Mouse (Mus musculus) kidney, embryonic 16.5 days (tissue): ENCODE measurements around the gene Ppp4r1. TPM values are rescaled to one million over a fixed set of nuclear protein-coding genes. Genes with fewer than 3 reads are reported as not detected.

Source experiments
- ATAC-seq: fragments of 200-750 bp; cut with Nextera tagmentation; 2 replicates; pipeline ENCODE4 v1.8.0; 2017; ENCODE audit warnings: moderate TSS enrichment; ENCODE audit not compliant: low FRiP score, low TSS enrichment
- H3K27ac ChIP-seq: fragments of 300-500 bp; sonication (generic); 2 replicates; pipeline ENCODE4 v1.5.1; 2014; ENCODE audit warnings: low read length
- H3K27me3 ChIP-seq: fragments of 300-500 bp; sonication (generic); 2 replicates; pipeline ENCODE4 v1.6.1; 2014; ENCODE audit warnings: low read length, control low read depth, mixed read lengths; ENCODE audit not compliant: insufficient read depth
- H3K36me3 ChIP-seq: fragments of 300-500 bp; sonication (generic); 2 replicates; pipeline ENCODE4 v1.6.1; 2014; ENCODE audit warnings: low read length, control low read depth, mixed read lengths; ENCODE audit not compliant: insufficient read depth
- H3K4me1 ChIP-seq: fragments of 300-500 bp; sonication (generic); 2 replicates; pipeline ENCODE4 v1.6.1; 2014; ENCODE audit warnings: low read length, control low read depth, mixed read lengths; ENCODE audit not compliant: insufficient read depth
- H3K4me2 ChIP-seq: fragments of 300-500 bp; sonication (generic); replicated peaks from 2 replicates; pipeline ENCODE4 v1.6.1; 2014; ENCODE audit warnings: low read depth, low read length
- H3K4me3 ChIP-seq: fragments of 300-500 bp; sonication (generic); 2 replicates; pipeline ENCODE4 v1.5.1; 2014; ENCODE audit warnings: mild to moderate bottlenecking, low read length
- H3K9ac ChIP-seq: fragments of 300-500 bp; sonication (generic); replicated peaks from 2 replicates; pipeline ENCODE4 v1.6.1; 2014; ENCODE audit warnings: low read length
- H3K9me3 ChIP-seq: fragments of 300-500 bp; sonication (generic); 2 replicates; pipeline ENCODE4 v1.6.1; 2016; ENCODE audit warnings: low read length, control low read depth
- WGBS: fragments of 180-500 bp; shearing (Covaris S2); extraction: QIAGEN DNeasy Blood & Tissue Kit; methylation state at CpG from one replicate; pipeline ENCODE4 v1.1.7; 2014; 5-methylcytosine and 5-hydroxymethylcytosine counted together
- polyA plus RNA-seq: library from polyadenylated mRNA; unstranded; fragments of >200 nt; fragmentation: Nextera tagmentation; extraction: Ambion mirVana; gene quantifications from 2 replicates; pipeline ENCODE4 v1.2.1, GENCODE M21; 2015

Ppp4r1 gene
- polyA plus RNA-seq, 1 experiment from 2014 or later: 46.6 TPM

DNA sequence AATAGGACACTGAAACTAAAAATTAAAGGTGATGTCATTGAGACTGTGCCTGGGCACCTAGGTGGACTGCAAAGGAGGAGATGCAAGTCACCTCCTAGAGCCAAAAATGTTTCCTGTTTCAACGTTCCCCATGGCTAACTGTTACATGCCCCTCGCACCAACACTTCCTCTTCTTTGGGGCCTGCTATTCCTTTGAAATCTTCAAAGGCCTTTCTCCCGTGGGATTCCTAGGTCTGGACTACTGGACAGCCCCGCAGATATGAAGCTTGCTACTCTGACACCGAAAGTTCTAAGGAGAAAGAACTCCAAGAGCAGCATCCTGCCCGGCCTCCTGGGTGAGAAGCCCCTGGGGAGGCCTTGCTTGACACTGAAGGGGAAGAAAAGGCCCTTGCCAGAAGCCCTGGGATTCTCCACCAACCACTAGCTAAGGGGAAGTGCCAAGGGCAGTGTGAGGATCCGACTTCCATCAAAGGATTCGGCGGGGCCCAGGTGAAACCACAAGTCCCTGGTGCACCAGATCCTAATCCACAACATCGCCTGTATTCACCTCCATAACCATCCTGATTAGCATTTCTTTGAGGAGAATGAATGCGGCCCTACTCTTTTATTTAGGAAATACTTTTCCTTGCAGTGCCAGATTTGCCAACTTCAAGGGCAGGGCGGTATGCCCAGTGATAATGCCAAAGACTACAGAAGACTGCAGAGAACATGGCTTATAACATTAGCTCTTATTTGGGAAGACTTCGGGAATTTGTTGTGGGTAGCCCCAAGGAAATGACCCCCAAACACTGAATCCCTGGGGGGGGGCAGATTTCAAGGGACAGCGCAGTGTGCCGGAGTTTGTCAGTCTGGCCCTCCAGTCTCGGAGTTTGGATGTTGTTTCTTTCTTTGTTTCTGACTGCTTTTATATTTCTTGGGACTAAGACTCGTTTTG lies 11.1 kb upstream of the Ppp4r1 start:
- H3K4me1 ChIP-seq: peaks cover 27% of the 10 kb centered on the region
- WGBS: 26% methylated on average over 17 of the region's 17 CpGs
- peak overlapping the region; percentile 78 for H3K4me3 ChIP-seq
- H3K27me3 ChIP-seq: no peaks in the 10 kb centered on the region
- ATAC-seq: no peak
- H3K27ac ChIP-seq: no peak overlapping the region
- no peaks in the 10 kb centered on the region for H3K36me3 ChIP-seq
- no peaks in the 10 kb centered on the region for H3K9me3 ChIP-seq
- peak overlapping the region; percentile 95 for H3K4me2 ChIP-seq
- H3K9ac ChIP-seq: peak overlapping the region; percentile 81

DNA sequence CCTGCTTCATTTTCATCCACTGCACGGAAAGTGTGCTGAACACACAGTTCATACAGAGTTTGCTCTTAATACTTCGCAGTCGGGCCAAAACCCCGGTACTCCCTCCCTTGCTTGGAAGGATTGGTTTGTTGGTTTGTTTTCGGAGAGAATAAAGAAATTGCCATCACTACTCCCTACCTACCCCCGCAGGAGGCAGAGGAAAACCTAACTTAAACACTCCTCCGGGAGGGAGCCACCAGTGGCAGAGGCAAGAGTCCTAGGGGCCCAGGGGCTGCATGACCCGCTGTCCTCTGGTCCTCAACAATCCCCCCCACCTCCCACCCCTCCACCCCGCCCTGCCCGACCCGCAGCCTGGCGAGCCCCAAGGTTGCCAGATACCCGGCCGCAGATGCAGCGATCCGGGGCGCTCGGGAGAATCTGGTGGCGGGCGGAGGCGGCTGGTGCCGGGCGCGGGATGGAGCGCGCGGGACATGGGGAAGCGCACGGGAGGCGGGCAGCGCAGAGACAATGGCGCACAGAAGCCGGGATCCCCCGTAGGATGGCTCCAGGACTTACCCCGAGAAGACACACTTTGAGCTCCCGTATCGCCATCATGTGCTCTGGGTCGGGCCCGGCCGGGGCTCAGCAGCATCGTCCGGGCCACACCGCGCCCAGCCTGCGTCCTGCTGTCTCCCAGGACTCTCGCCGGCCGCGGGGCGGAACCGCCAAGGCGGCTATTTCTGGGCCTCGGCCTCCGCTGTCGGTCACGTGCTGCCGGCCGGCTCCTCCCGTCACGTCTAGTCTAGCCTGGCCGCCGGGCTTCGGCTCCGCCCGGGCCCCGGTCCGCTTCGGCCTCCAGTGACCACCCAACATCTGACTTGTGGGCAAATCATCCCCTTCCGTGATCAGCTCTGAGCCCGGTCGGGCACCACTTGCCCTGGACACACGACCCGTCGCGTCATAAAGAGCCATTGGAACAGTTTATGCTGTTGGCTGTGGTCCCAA lies 10.1 kb upstream of the Ppp4r1 start, which contains the start of gene Rab31:
TSS of gene Rab31 (minus strand) at position 802 of the 984 bp plus-strand sequence.
- under 1% methylated on average over 73 of the region's 75 CpGs for WGBS
- Histone ChIP-seq H3K9me3 (no peaks in the 10 kb centered on the region), H3K4me1 (peaks cover 27% of the 10 kb centered on the region), H3K4me3 (peak within 1 kb of the TSS; percentile 78), H3K36me3 (no peaks in the 10 kb centered on the region), H3K27me3 (no peaks in the 10 kb centered on the region), H3K9ac (peak within 1 kb of the TSS; percentile 81), H3K4me2 (peak within 1 kb of the TSS; percentile 95), H3K27ac (0 out of 2 replicates have a peak within 1 kb of the TSS, but pooled peaks have one; percentile 8)
- peak; percentile 84 for ATAC-seq

DNA sequence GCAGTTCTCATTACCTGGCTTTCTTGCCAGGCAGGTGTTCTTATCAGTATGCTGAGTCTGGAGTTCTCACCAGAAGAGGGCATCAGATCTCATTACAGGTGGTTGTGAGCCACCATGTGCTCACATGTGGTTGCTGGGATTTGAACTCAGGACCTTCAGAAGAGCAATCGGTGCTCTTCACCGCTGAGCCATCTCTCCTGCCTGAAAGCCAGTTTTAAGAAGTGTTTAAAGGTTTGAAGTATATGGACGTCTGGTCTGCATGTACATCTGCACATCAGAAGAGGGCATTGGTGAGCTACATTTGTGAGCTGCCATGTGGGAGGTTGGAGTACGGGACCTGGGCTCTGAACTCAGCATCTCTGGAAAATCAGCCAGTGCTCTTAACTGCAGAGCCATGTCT lies 8.8 kb upstream of the Ppp4r1 start:
- ATAC-seq: no peak
- no peak overlapping the region for H3K27ac ChIP-seq
- 72% methylated on average over 4 of the region's 4 CpGs for WGBS
- no peaks in the 10 kb centered on the region for H3K27me3 ChIP-seq
- peaks cover 25% of the 10 kb centered on the region for H3K4me1 ChIP-seq
- H3K4me2 ChIP-seq: no peak overlapping the region
- no peaks in the 10 kb centered on the region for H3K9me3 ChIP-seq
- no peak overlapping the region for H3K9ac ChIP-seq
- H3K4me3 ChIP-seq: no peak overlapping the region
- H3K36me3 ChIP-seq: no peaks in the 10 kb centered on the region

DNA sequence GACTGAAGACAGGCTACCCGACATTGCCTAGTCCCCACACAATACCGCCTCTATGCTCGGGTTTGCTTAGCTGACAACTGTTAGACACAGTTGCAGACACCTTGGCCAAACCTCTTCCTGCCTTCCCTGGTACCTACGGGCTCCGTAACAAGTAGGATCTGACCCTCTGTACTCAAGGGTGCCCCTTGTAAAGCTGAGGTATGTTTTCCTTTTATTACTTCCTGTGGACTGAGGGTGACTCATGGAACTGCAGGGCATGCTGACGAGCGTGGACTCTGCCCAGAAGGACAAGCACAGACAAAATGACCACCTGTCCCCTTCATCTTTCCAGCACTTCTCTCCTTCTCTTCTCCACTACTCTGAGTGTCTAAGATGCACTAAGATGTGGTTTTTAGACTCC lies 7.9 kb upstream of the Ppp4r1 start:
- no peaks in the 10 kb centered on the region for H3K9me3 ChIP-seq
- H3K4me2 ChIP-seq: no peak overlapping the region
- peaks cover 20% of the 10 kb centered on the region for H3K4me1 ChIP-seq
- H3K9ac ChIP-seq: no peak overlapping the region
- H3K27ac ChIP-seq: no peak overlapping the region
- H3K36me3 ChIP-seq: no peaks in the 10 kb centered on the region
- H3K4me3 ChIP-seq: no peak overlapping the region
- H3K27me3 ChIP-seq: no peaks in the 10 kb centered on the region
- ATAC-seq: no peak
- WGBS: 51% methylated on average over 7 of the region's 7 CpGs

GRCm38 (mm10) chr17:65776228-65776627 lies 6.1 kb upstream of the Ppp4r1 start:
- 75% methylated on average over 1 of the region's 1 CpGs for WGBS
- Histone ChIP-seq H3K4me1 (peaks cover 17% of the 10 kb centered on the region), H3K36me3 (no peaks in the 10 kb centered on the region)

DNA sequence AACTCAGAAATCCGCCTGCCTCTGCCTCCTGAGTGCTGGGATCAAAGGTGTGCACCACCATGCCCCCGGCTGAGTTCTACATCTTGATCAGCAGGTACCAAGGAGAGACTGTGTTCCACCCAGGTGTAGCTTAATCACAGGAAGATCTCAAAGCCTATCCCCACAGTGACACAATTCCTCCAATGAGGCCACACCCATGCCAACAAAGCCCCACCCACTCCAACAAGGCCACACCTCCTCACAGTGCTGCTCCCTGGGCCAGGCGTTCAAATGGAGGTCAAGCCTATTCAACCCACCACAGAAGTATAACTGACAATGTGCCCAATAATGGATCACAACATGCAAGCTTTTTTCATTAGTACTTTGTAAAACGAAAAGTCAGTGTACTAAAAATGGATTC lies 4.9 kb upstream of the Ppp4r1 start:
- Histone ChIP-seq H3K4me3 (no peak overlapping the region), H3K27me3 (no peaks in the 10 kb centered on the region), H3K36me3 (no peaks in the 10 kb centered on the region), H3K9ac (no peak overlapping the region), H3K4me2 (no peak overlapping the region), H3K4me1 (peaks cover 18% of the 10 kb centered on the region), H3K27ac (no peak overlapping the region), H3K9me3 (no peaks in the 10 kb centered on the region)
- no peak for ATAC-seq
- 93% methylated on average over 4 of the region's 4 CpGs for WGBS

More at GRCm38 (mm10) chr17:65776228-65776627, 6.1 kb upstream of the Ppp4r1 start:
- no peak overlapping the region for H3K27ac ChIP-seq
- H3K4me3 ChIP-seq: no peak overlapping the region
- no peak overlapping the region for H3K9ac ChIP-seq
- H3K27me3 ChIP-seq: no peaks in the 10 kb centered on the region
- ATAC-seq: no peak
- H3K4me2 ChIP-seq: no peak overlapping the region
- no peaks in the 10 kb centered on the region for H3K9me3 ChIP-seq

- Histone ChIP-seq H3K36me3 (0 out of 2 replicates have a peak, but pooled peaks cover 3% of the 10 kb centered on the region), H3K9ac (no peak overlapping the region), H3K27me3 (no peaks in the 10 kb centered on the region), H3K4me3 (no peak overlapping the region), H3K4me2 (no peak overlapping the region), H3K9me3 (peaks cover 3% of the 10 kb centered on the region; the same call in 1 of the 2 replicates), H3K4me1 (peaks cover 19% of the 10 kb centered on the region), H3K27ac (no peak overlapping the region)
- no peak for ATAC-seq
- WGBS: 92% methylated on average over 2 of the region's 2 CpGs
Observed at GRCm38 (mm10) chr17:65780970-65781369, 1.4 kb upstream of the Ppp4r1 start.

DNA sequence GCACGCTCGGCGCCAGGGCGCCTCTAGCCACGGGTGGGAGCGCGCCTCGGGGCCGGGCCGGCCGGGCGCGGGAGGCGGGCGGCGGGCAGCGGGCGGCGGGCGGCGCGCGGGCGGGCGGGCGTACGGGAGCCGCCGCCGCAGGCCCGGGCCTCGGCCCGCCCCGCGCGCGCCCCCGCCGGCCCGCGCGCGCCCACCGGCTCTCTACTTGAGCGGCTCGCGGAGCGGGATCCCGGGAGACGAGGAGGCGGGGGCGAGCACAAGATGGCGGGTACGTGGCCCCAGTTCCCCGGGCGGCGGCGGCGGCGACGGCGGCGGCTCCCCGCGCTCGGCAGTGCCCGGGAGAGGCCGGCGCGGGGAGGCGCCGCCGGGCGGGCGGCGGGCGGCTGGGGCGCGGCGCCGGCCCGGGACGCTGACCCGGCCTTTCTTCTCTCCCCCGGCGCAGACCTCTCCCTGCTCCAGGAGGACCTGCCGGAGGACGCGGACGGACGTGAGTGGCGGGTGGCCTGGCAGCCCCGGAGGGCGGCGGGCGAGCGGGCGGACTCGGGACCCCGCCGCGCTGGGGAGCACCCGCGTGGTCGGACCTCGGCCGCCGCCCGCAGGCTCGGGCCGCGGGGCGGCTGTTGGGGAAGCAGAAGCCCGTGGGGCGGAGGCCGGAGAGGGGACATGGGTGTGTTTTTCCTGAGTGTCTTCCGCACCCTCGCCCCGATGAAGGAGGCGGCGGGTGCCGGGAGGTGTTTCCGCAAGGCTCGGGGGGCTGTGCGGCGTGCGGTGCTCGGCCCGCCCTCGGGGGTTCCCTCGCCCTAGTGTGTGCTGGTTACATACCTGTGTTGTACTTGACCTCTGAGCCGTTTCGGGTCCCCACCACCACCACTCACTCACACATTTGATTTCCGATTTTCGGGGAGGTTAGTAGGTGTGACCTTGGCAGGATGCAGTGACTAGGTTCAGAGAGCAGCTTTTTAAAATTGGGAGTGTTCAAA lies 1.1 kb downstream of the Ppp4r1 start:
- no peaks in the 10 kb centered on the region for H3K27me3 ChIP-seq
- under 1% methylated on average over 73 of the region's 135 CpGs for WGBS
- peak overlapping the region; percentile 99 for H3K9ac ChIP-seq
- H3K36me3 ChIP-seq: peaks cover 21% of the 10 kb centered on the region; the same call in 1 of the 2 replicates
- peak overlapping the region; percentile 74 for H3K4me2 ChIP-seq
- H3K4me3 ChIP-seq: peak overlapping the region; percentile 94
- H3K9me3 ChIP-seq: peaks cover 3% of the 10 kb centered on the region; the same call in 1 of the 2 replicates
- H3K4me1 ChIP-seq: peaks cover 32% of the 10 kb centered on the region
- ATAC-seq: peak; percentile 65
- H3K27ac ChIP-seq: peak overlapping the region; percentile 99
